Mouse (Mus musculus): ENCODE measurements around the gene Sox8.

Gene Sox8

GRCm38 (mm10) chr17:25555666-25556629 is 14.5 kb downstream of the Sox8 start:
- DNase-seq (ENCODE audit: low spot score), result peak; percentile 61

GRCm38 (mm10) chr17:25555159-25555558 is 15.3 kb downstream of the Sox8 start:
- no peak for DNase-seq (ENCODE audit: low spot score)

DNA sequence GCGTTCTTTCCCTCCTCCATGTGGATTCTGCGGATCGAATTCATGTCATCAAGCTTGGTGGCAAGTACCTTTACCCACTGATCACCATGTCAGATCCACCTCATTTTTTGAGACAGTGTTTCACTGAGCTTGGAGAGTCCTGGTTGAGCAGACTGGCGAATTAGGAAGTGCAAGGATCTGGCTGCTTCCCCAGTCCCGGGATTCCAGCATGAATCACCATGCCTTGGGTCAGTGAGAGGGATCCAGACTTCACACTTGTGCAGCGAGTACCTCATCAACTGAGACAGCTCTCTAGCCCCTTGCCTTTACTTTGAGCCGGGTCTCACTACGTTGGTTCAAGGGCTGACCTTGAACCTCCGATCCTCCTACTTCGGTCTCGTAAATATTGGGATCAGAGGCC is 19.2 kb downstream of the Sox8 start:
- no peak for DNase-seq (ENCODE audit: low spot score)

GRCm38 (mm10) chr17:25550020-25550419 is 20.5 kb downstream of the Sox8 start:
- DNase-seq (ENCODE audit: low spot score), result no peak

- no peak for DNase-seq (ENCODE audit: low spot score)
Measured at GRCm38 (mm10) chr17:25547026-25547425, 23.5 kb downstream of the Sox8 start.

GRCm38 (mm10) chr17:25541768-25542167 is 28.7 kb downstream of the Sox8 start:
- DNase-seq (ENCODE audit: low spot score), result no peak

- DNase-seq (ENCODE audit: low spot score), result no peak
Measured at GRCm38 (mm10) chr17:25540731-25541130, 29.8 kb downstream of the Sox8 start.

DNA sequence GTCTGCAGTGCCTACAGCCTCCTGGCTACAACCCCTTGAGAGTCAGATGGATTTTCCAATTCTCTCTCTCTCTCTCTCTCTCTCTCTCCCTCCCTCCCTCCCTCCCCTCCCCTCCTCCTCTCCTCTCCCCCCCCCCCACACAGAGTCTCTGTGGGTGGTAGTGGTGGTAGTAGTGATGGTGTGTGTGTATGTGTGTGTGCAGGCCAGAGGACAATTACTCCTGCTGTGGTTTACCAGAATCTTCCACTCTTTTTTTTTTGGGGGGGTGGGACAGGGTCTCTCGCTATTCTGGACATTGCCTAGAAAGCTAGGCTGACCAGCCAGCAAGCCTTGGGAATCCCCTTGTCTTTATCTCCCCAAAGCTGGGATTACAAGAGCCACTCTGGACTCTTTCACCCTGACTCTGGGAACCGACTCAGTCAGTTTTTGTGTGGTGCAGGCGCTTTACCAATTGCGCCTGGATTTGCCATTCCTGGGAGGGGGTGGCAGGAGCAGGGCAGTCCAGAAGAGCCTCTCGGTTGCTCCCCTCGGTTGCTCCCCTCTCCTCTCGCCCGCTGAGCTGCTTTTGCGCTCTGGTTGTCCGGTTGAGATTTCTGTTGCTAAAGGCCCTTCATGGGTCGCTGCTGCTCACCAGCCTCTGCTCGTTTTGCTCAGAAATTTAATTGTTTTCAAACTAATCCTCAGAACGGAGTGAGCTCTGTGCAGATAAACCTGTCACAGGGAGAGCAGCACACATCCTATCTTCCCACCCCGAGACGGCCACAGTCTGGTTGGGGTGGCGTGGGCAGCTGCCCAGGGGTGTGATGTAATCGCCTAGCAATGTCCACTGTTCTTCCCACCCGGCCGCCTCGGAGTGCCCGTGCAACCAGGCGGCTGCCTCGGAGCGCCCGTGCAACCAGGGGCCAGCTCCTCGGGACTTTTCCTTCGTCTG is 31.3 kb downstream of the Sox8 start:
- peak; percentile 79 for DNase-seq (ENCODE audit: low spot score)

DNA sequence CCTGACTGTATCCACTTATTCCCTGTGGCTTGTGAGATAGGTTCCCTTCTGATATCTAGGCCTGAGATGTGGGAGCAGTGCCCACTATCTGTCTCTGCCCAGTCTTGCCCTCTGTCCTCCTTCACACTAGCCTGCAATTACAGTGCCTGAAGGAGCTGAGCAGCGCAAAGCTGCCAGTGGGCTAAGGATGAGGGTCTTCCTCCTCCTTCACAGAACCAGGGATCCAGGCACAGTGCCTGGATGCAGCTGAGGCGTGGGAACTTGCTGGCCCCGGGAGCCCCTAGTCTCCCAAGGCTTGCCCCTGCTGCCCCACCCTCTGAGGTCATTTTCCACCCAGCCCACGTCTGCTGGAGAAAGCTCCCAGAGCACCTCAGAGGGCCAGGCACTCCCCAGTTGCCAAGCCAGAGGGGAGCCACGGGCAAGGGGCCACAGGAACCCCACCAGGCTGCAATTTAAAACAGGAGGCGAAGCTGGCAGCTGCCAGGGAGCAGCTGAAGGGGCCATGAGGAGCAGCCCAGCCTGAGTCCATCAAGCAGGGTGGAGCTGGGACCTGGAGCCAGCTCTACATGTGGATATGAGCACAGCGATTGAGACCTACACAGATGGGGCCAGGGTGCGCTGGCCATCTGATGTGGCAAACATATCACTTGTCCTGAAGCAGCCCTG is 40.0 kb downstream of the Sox8 start:
- DNase-seq (ENCODE audit: low spot score), result no peak

DNA sequence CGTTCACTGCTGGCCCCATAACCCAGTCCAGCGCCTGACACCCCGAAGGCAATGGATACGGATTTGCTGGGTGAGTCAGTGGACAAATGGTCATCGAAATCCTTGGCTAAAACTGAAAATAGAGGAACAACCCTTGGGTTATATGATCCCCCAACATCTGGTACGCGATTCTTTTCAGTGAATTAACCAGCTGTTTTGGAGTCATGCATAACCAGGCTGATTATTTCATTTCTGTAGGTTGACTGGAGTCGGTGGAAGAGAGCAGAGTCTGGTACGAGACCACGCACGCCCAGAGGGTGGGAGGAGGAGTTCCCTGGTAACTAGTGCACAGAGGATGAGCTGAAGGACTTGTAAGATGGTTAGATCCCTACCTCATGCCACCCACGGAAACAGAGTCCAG is 48.4 kb downstream of the Sox8 start:
- DNase-seq (ENCODE audit: low spot score), result no peak

- no peak for DNase-seq (ENCODE audit: low spot score)
Measured at GRCm38 (mm10) chr17:25520492-25520891, 50.0 kb downstream of the Sox8 start.

GRCm38 (mm10) chr17:25519511-25519910 is 51.0 kb downstream of the Sox8 start:
- DNase-seq (ENCODE audit: low spot score), result no peak

DNA sequence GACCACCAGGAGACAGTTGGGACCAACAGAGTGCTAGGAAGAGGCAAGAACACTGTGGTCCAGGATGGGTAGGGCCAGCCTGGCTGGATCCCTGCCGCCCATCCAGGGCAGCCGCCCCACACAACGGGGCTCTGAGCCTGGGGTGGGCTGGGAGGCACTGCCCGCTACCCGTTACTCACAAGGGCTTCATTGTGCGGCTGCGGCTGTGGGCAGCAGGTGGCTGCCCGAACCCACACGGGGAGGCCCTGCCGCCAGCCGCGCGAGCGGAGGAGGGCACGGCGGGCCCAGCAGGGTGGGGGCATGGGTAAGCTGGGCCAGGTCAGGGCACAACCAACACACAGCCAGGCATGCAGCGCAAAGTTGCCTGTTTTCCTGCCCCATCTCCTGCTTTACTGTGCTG is 52.3 kb downstream of the Sox8 start:
- DNase-seq (ENCODE audit: low spot score), result no peak

DNA sequence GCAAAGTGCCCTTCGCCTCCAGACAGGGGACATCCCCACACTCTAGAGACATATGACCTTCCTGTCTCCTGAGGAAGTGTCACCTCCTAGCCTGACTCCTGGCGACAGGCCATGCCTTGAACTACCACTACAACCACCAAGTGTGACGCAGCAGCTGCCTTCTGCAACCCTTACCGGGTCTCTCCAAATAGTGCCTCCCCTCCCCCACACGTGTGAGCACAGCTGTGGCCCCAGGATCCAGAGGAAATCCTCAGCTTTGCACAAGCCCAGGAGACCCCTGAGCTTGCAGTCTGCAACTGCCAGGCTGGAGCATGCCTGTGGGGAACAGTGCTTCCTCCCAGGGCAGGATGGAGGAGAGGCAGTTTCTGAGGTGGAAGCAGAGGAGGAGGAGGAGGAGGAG is 54.2 kb downstream of the Sox8 start:
- DNase-seq (ENCODE audit: low spot score), result no peak
